In genomic region chr5:125162461-125162860, GRCm38 (mm10) we compare ENCODE assay signal across 17 mouse cellular contexts.
"Had no signal": no experiment of that assay in that cellular context is flagged by ENCODE, and none has a peak within 500 bp of the region (broad histone marks: within the 10 kb centered on the region; RNA-seq: fewer than 3 reads in every experiment).

No protein-coding gene starts in this region.

- H3K27me3 ChIP-seq: limb, embryonic 15.5 days; liver, embryonic 12.5 days had no signal

- H3K36me3 ChIP-seq: limb, embryonic 15.5 days; liver, embryonic 12.5 days had no signal

- H3K9ac ChIP-seq: limb, embryonic 15.5 days; liver, embryonic 12.5 days; lung, embryonic 14.5 days had no signal

- ATAC-seq: liver, embryonic 12.5 days had no signal

- H3K4me2 ChIP-seq: limb, embryonic 15.5 days; liver, embryonic 12.5 days; lung, embryonic 14.5 days had no signal

- H3K9me3 ChIP-seq: limb, embryonic 15.5 days; liver, embryonic 12.5 days; megakaryocyte, embryonic 14.5 days had no signal

- H3K4me3 ChIP-seq: layer of hippocampus, adult 2 months; limb, embryonic 15.5 days; liver, embryonic 12.5 days; megakaryocyte, embryonic 14.5 days had no signal

- DNase-seq: kidney, adult 18-20 months; kidney, postnatal 10 days; kidney, postnatal 4 days; left cerebral cortex, postnatal 4 days; lung, embryonic 14.5 days; lung, postnatal 10 days; midbrain, embryonic 14.5 days; retina, postnatal 1 day; right cerebral cortex, postnatal 4 days; spleen, adult 18-20 months; thymus, adult 18-20 months; thymus, postnatal 14 days had no signal

- H3K27ac ChIP-seq: layer of hippocampus, adult 2 months; macrophage had no signal
